Mouse (Mus musculus) erythroblast, embryonic 14.5 days (primary cell): ENCODE data around the gene Tgfbr3. TPM values are rescaled to one million over a fixed set of nuclear protein-coding genes. Genes with fewer than 3 reads are reported as not detected.

Source experiments
- H3K27me3 ChIP-seq: 2 replicates; pipeline ENCODE4 v1.6.1; 2012; ENCODE audit warnings: inconsistent platforms; ENCODE audit not compliant: control insufficient read depth
- H3K36me3 ChIP-seq: 2 replicates; pipeline ENCODE4 v1.6.1; 2012; ENCODE audit warnings: mild to moderate bottlenecking, inconsistent platforms; ENCODE audit not compliant: control insufficient read depth
- H3K4me1 ChIP-seq: 2 replicates; pipeline ENCODE4 v1.6.1; 2012; ENCODE audit warnings: inconsistent platforms; ENCODE audit not compliant: control insufficient read depth
- H3K4me3 ChIP-seq: replicated peaks from 2 replicates; pipeline ENCODE3; 2012; ENCODE audit warnings: moderate library complexity, mild to moderate bottlenecking, inconsistent platforms
- H3K9me3 ChIP-seq: 2 replicates; pipeline ENCODE4 v1.6.1; 2012; ENCODE audit warnings: low read length, inconsistent platforms, mixed read lengths; ENCODE audit not compliant: control insufficient read depth
- GATA1 ChIP-seq: IDR thresholded peaks from 2 replicates; pipeline ENCODE4 v1.6.1; 2012; ENCODE audit warnings: low read length, inconsistent platforms, mixed read lengths
- TAL1 ChIP-seq: IDR thresholded peaks from 3 replicates; pipeline ENCODE4 v1.6.1; 2012; ENCODE audit warnings: low read length, inconsistent platforms, mixed read lengths
- polyA plus RNA-seq: library from polyadenylated mRNA; stranded (reverse); fragments of >175 nt; gene quantifications from 2 replicates; pipeline ENCODE4 v1.2.3, GENCODE M21; 2012

The Tgfbr3 gene
- polyA plus RNA-seq, 1 experiment = 0.03 TPM

DNA sequence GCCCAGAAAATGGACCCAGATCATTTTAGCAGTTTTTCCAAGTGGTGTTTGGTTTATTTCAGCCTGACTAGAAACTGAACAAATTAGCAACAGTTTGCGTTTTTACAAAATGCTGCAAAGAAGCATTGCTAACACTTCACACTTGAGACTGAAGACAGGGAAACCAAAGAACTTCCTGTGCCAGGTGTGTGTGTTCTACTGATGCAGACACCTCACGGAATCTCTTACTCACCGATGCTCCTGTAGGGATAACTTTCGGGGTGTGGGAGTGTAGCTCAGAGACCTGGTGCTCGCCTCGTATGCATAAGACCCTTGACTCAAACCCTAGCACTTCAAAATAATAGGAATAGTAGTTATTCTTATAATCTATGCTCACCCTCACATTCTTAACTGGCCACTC, 3.9 kb downstream of the Tgfbr3 start:
- H3K4me3 ChIP-seq = no peak overlapping the region
- no peaks in the 10 kb centered on the region for H3K36me3 ChIP-seq
- peaks cover 21% of the 10 kb centered on the region for H3K27me3 ChIP-seq
- peaks cover 23% of the 10 kb centered on the region for H3K4me1 ChIP-seq
- TF ChIP-seq GATA1 = no peak
- TF ChIP-seq TAL1 = no peak
- H3K9me3 ChIP-seq = no peaks in the 10 kb centered on the region

DNA sequence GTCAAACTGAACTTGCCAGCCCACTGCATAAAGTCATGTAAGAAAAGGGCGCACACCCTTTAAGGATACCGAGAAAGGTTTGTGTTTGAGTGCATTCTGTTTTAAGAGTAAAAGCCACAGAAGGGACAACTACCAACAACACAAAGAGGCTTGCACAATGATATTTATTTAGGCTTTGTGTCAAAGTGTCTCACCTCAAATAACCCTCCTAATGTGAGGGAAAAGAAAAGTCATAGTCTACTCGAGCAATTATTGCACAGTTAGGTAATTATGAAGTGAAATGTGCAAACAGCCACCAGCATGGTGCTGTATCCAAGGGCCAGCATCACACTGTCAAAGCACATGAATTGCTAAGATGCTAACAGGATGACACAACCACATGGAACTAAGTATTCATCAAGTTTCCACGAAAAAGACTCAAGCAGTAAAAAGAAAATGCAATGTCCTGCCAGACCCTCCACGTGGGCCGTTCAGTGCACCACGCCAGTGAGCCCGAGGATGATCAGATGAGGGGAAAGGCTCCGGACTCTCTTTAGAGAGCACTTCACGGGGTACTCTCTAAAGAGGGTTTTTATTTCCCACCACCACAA, 5.4 kb downstream of the Tgfbr3 start:
- peaks cover 16% of the 10 kb centered on the region for H3K4me1 ChIP-seq
- TF ChIP-seq TAL1 = no peak
- no peak for TF ChIP-seq GATA1
- no peaks in the 10 kb centered on the region for H3K36me3 ChIP-seq
- peaks cover 4% of the 10 kb centered on the region for H3K9me3 ChIP-seq
- peaks cover 8% of the 10 kb centered on the region for H3K27me3 ChIP-seq
- no peak overlapping the region for H3K4me3 ChIP-seq

DNA sequence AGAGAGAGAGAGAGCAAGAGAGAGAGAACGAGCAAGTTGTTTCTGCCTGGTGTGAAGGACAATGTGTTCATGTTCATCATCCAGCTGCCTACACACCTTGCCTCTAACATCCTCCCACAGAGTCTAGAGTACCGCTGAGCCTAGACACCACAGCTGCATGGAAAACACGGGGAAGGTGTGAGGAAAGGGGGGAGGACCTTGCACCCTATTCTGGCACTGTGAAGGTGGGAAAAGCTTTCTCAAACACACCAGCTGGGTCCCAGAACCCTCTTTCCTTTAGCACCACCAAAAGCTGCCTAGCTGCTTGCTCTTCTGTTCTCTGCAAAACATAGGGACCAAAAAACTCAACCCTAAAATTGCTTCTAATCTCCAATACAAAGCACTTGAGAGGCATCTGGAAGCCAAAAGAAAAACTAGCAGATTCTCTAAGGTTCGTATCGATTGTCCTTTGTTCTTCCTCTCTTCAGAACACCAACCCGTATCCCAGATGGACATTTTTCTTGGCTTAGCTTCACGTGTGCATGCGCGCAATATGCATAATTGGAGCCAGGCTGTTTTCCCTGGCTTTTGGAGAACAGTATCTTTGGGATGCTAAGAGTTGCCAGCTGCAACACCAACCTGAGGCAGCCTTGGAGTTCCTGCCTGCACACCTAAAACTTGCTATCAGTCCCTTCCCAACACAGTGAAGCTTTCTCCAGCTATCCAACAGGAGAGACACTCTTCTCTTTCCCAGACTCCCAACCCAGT, 6.7 kb downstream of the Tgfbr3 start:
- TF ChIP-seq TAL1 (no peak), GATA1 (no peak)

DNA sequence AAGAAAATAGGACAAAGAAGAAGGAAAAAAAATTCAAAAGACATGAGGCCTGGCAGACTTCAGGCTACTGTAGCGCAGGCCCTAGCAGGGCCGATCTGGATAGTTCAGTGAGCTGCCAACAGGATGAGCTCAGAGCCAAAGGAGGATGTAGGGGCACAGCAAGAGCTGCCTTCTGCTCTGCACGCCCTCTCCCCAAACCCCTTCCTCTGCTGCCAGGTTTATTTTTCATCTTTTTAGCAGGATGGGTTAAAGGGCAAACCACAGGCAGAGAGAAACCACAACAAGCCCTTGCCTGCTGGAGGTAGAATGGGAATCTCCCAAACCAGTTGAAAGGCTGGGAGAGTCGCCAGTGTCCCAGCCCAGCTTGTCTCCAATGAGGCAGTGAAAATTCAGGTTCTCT, 10.2 kb downstream of the Tgfbr3 start:
- Histone ChIP-seq H3K4me3 (no peak overlapping the region), H3K9me3 (peaks cover 4% of the 10 kb centered on the region), H3K36me3 (no peaks in the 10 kb centered on the region), H3K27me3 (no peaks in the 10 kb centered on the region), H3K4me1 (no peaks in the 10 kb centered on the region; the same call in 1 of the 2 replicates)
- no peak for TF ChIP-seq TAL1
- no peak for TF ChIP-seq GATA1

More for the DNA sequence above, 6.7 kb downstream of the Tgfbr3 start:
- no peak overlapping the region for H3K4me3 ChIP-seq
- peaks cover 3% of the 10 kb centered on the region for H3K4me1 ChIP-seq
- no peaks in the 10 kb centered on the region for H3K36me3 ChIP-seq
- H3K27me3 ChIP-seq = no peaks in the 10 kb centered on the region
- H3K9me3 ChIP-seq = peaks cover 4% of the 10 kb centered on the region

DNA sequence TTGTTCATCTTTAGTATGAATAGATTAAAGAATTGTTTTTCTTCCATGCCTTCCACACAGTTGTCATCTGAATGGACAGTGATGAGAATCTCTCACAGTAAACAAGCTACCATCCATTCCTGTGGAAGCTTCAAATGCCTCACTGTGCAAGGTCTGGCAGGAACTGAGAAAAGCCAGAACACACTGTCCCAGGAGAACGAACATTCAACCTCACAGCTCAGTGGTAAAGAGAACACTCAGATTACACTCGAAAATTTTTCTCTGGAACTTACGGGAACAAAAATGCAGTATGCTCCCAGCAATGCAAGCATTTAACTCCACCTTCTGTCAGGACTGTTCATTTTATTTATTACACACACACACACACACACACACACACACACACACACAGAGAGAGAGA, 13.2 kb downstream of the Tgfbr3 start:
- peaks cover 4% of the 10 kb centered on the region for H3K9me3 ChIP-seq
- H3K36me3 ChIP-seq = no peaks in the 10 kb centered on the region

DNA sequence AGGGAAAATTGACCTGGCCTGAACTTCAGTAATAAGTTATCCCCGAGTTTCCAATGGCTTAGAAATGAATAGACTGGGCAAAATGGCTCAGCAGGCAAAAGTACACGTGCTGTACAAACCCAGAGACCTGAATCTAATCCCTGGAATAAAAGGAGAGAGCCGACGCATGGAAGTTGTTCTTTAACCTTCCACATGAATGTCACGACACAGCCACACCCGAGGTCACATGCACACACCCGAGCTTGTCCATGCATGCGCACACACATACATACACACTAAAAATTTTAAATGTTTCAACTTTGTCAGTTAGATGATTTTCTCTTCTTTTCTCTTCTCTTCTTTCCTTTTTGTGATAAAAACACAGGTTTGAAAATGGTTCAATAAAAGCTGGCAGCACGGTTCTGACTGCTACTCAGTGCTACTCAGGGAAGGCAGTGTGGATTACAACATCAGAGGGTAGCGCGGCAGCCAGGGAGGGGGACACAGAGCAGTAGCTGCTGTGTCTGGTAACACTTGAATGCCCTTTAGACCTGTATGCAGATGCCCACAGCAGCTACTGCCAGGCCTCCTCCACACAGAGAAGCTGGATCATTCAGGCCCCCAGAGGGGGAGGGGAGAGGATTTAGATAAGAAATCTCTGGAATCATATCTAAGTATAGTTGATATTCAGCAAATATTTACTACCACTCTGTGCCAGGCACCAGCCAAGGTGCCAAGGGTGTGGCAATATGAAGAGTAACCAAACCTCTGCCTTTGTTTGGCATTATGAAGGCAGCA, 17.0 kb downstream of the Tgfbr3 start:
- H3K9me3 ChIP-seq = no peaks in the 10 kb centered on the region
- peaks cover 31% of the 10 kb centered on the region for H3K4me1 ChIP-seq
- TF ChIP-seq GATA1 = no peak
- TF ChIP-seq TAL1 = no peak

More for the DNA sequence above, 13.2 kb downstream of the Tgfbr3 start:
- TF ChIP-seq TAL1 = no peak
- TF ChIP-seq GATA1 = no peak
- Histone ChIP-seq H3K4me1 (peaks cover 19% of the 10 kb centered on the region), H3K27me3 (no peaks in the 10 kb centered on the region), H3K4me3 (no peak overlapping the region)

DNA sequence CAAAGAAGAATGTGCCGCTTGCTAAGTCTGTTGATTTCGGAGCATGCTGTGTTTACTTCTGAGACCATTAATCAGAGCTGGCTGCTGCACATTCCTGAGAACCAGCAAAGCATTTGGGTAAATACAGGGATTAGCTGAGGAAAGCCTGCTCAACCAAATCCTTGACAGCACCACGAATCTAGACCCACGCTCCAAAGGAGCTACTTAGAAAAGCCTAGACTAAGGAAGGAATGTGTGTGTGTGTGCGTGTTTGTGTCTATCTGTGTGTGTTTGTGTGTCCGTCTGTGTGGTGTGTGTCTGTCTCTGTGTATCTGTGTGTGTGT, 20.5 kb downstream of the Tgfbr3 start:
- TF ChIP-seq GATA1 (no peak), TAL1 (no peak)
- Histone ChIP-seq H3K27me3 (no peaks in the 10 kb centered on the region), H3K36me3 (no peaks in the 10 kb centered on the region; the same call in 1 of the 2 replicates), H3K9me3 (no peaks in the 10 kb centered on the region), H3K4me1 (peaks cover 41% of the 10 kb centered on the region), H3K4me3 (no peak overlapping the region)

More for the DNA sequence above, 17.0 kb downstream of the Tgfbr3 start:
- H3K36me3 ChIP-seq = no peaks in the 10 kb centered on the region
- H3K4me3 ChIP-seq = no peak overlapping the region
- H3K27me3 ChIP-seq = no peaks in the 10 kb centered on the region

DNA sequence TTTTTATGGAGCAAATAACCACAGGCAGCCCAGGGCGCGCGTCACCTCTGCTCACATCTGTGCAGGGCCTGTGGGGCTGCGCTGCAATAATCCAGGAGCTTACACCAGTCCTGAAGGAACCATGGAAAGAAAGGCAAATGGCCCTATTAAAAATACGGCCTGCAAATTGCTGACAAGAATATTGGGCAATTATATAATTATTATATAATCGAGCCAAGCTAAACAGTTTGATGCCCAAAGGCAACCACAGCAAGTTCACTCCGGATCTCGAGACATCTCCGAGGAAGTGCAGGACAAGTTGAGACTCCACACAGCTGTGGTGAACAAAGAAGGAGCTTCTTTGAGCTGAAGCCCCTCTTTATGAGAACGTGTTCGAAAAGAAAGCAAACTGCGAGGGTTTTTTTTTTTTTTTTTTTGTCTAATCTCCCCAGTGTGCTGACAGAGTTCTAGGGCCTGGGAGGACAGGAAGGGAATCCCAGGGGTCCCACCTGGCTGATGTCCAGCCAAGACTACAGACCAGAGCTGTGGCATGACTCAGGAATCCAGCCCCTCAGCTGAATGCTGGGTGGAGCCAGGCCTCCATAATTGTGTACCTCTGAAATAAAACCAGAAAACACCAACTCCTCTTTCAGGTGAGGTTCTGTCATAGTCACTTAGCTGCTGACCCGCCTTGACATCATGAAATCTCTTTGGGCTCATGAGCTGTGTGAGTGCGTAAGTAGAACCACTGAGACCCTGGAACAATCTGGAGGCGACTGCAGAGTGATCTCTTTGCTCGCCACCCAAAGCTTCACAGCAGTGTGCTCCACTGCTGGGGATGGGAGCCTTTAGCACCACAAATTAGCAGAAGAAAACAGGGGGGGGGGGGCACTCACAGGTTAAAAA, 21.1 kb downstream of the Tgfbr3 start:
- Histone ChIP-seq H3K27me3 (no peaks in the 10 kb centered on the region), H3K4me3 (no peak overlapping the region), H3K9me3 (no peaks in the 10 kb centered on the region), H3K4me1 (peaks cover 40% of the 10 kb centered on the region), H3K36me3 (no peaks in the 10 kb centered on the region; the same call in 1 of the 2 replicates)
- TF ChIP-seq TAL1 (no peak), GATA1 (no peak)
